Mouse (Mus musculus): Measurements from ENCODE around the gene Gys1. TPM values are rescaled to one million over a fixed set of nuclear protein-coding genes. Genes with fewer than 3 reads are reported as not detected.
"Not testable (repeated sequence)": the region's sequence is repeated elsewhere in the genome, so short reads cannot be mapped to it uniquely, and the experiment has no call there.

The Gys1 gene
- polyA plus RNA-seq, 1 experiment from 2014 or later = 49.4 TPM

DNA sequence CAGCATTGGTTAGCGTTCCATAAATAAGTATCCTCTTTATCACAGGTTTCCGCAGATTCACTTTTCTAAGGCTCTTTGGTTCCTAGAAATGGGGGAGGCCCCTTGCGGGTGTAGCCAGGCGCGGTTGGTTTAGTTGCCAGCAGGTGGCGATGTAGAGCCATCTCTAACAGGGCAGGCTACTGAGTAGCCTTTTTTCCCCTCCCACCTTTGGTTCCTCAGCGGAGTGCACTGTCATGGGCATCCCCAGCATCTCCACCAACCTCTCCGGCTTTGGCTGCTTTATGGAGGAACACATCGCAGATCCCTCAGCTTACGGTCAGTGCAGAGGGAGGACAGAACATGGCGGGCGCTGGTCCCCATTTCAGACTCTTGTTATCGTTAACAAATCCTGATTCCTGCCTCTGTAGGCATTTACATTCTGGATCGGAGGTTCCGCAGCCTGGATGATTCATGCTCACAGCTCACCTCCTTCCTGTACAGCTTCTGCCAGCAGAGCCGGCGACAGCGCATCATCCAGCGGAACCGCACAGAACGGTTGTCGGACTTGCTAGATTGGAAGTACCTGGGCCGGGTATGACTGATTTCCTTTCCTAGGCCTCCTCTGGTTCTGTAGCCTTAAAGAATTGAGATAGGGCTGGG is 16.8 kb downstream of the Gys1 start:
- Histone ChIP-seq H3K9ac (ENCODE audit: low read depth, low read length) (no peak overlapping the region), H3K27ac (ENCODE audit: low read length) (no peak overlapping the region), H3K36me3 (ENCODE audit: control insufficient read depth, insufficient read depth, low read length) (peaks cover 10% of the 10 kb centered on the region), H3K4me1 (ENCODE audit: control insufficient read depth, insufficient read depth, low read length) (no peaks in the 10 kb centered on the region), H3K4me2 (ENCODE audit: low read depth, low read length) (no peak overlapping the region), H3K4me3 (ENCODE audit: low read length) (no peak overlapping the region), H3K27me3 (replicated peaks; ENCODE audit: control insufficient read depth, insufficient read depth, low read length) (no peaks in the 10 kb centered on the region), H3K9me3 (ENCODE audit: control insufficient read depth, low read length) (no peaks in the 10 kb centered on the region)
- 60% methylated on average over 23 of the region's 23 CpGs for WGBS
- peak; percentile 82 for ATAC-seq

DNA sequence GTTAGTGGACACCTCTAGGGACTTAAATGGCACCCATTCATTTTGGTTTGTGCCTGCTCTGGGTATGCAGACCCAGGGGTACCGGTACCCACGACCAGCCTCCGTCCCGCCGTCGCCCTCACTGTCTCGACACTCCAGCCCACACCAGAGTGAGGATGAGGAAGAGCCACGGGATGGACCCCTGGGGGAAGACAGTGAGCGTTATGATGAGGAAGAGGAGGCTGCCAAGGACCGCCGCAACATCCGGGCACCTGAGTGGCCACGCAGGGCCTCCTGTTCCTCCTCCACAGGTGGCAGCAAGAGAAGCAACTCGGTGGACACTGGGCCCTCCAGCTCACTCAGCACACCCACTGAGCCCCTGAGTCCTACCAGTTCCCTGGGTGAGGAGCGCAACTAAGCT is 20.3 kb downstream of the Gys1 start:
- ATAC-seq = no peak
- Histone ChIP-seq H3K4me1 (ENCODE audit: control insufficient read depth, insufficient read depth, low read length) (peaks cover 10% of the 10 kb centered on the region), H3K4me2 (ENCODE audit: low read depth, low read length) (no peak overlapping the region), H3K27me3 (replicated peaks; ENCODE audit: control insufficient read depth, insufficient read depth, low read length) (no peaks in the 10 kb centered on the region), H3K4me3 (ENCODE audit: low read length) (no peak overlapping the region), H3K27ac (ENCODE audit: low read length) (no peak overlapping the region), H3K36me3 (ENCODE audit: control insufficient read depth, insufficient read depth, low read length) (peaks cover 17% of the 10 kb centered on the region), H3K9ac (ENCODE audit: low read depth, low read length) (no peak overlapping the region), H3K9me3 (ENCODE audit: control insufficient read depth, low read length) (no peaks in the 10 kb centered on the region)
- WGBS = 88% methylated on average over 15 of the region's 15 CpGs

DNA sequence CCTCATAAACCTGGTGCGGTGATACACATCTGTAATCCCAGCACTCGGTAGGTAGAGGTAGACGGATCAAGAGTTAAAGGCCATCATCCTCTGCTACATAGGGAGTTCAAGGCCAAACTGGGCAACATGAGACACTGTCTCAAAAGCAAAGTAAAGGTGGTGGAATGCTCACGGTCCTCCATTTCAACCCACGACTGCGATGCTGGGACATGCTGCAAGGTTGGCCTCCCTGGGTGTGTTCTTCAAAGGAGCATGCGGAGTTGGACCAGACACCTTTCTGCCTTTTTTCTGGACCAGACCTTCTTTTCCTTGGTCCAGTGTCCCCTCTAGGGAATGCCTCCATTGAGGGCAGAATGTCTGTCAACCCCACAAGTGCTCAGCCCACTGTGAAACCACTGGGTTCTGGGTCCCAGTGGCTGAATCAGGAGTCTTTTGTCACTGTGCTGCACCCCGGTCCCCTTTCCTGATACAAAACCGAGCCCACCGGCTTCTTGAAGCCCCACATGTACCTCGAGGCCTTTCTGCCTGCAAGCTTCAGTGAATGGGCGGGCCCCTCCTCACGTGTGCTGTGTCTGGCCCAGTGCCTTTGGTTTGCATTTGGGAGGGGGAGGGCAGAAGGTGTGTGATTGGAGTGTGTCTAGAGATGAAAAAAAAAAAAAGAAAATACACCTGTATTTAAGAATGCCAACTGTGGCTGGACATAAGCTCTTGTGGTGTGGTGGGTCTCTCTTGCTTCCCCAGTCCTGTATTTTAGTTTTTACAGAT is 21.5 kb downstream of the Gys1 start:
- H3K27me3 ChIP-seq (replicated peaks; ENCODE audit: control insufficient read depth, insufficient read depth, low read length) = no peaks in the 10 kb centered on the region
- no peak overlapping the region for H3K4me2 ChIP-seq (ENCODE audit: low read depth, low read length)
- peaks cover 17% of the 10 kb centered on the region for H3K36me3 ChIP-seq (ENCODE audit: control insufficient read depth, insufficient read depth, low read length)
- H3K9me3 ChIP-seq (ENCODE audit: control insufficient read depth, low read length) = no peaks in the 10 kb centered on the region
- H3K4me3 ChIP-seq (ENCODE audit: low read length) = no peak overlapping the region
- ATAC-seq = no peak
- 0 out of 2 replicates have a peak overlapping the region, but pooled peaks have one; percentile 19 for H3K9ac ChIP-seq (ENCODE audit: low read depth, low read length)
- peak overlapping the region; percentile 33; the same call in 1 of the 2 replicates for H3K27ac ChIP-seq (ENCODE audit: low read length)
- WGBS = 72% methylated on average over 13 of the region's 13 CpGs
- H3K4me1 ChIP-seq (ENCODE audit: control insufficient read depth, insufficient read depth, low read length) = peaks cover 21% of the 10 kb centered on the region

DNA sequence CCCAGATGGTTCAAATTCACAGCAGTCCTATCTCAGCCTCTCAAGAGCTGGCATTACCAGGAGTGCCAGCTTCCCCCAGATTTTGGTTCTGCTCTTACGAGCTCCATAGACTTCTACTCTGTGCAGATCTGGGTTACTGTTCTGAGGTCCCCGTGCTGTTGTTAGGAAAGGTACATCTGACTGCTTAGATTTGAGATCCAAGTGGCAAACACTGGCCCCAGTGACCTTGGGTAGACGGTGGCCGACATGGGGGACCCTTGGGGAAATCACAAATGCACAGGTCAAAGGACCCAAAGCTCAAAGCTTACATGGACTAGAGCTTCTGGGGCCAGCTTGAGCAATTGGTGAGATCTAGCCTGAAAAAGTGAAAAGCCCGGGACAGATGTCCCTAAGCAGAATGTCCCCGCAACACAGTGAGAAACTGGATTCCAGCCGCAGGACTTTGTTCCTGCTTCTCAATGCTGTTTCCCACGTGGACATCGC is 22.1 kb downstream of the Gys1 start:
- H3K27me3 ChIP-seq (replicated peaks; ENCODE audit: control insufficient read depth, insufficient read depth, low read length) = no peaks in the 10 kb centered on the region
- peak overlapping the region; percentile 92 for H3K27ac ChIP-seq (ENCODE audit: low read length)
- WGBS = 34% methylated on average over 9 of the region's 9 CpGs
- H3K4me3 ChIP-seq (ENCODE audit: low read length) = no peak overlapping the region
- peak overlapping the region; percentile 77 for H3K9ac ChIP-seq (ENCODE audit: low read depth, low read length)
- H3K9me3 ChIP-seq (ENCODE audit: control insufficient read depth, low read length) = no peaks in the 10 kb centered on the region
- H3K36me3 ChIP-seq (ENCODE audit: control insufficient read depth, insufficient read depth, low read length) = peaks cover 17% of the 10 kb centered on the region
- H3K4me1 ChIP-seq (ENCODE audit: control insufficient read depth, insufficient read depth, low read length) = peaks cover 25% of the 10 kb centered on the region
- H3K4me2 ChIP-seq (ENCODE audit: low read depth, low read length) = peak overlapping the region; percentile 67
- ATAC-seq = no peak

DNA sequence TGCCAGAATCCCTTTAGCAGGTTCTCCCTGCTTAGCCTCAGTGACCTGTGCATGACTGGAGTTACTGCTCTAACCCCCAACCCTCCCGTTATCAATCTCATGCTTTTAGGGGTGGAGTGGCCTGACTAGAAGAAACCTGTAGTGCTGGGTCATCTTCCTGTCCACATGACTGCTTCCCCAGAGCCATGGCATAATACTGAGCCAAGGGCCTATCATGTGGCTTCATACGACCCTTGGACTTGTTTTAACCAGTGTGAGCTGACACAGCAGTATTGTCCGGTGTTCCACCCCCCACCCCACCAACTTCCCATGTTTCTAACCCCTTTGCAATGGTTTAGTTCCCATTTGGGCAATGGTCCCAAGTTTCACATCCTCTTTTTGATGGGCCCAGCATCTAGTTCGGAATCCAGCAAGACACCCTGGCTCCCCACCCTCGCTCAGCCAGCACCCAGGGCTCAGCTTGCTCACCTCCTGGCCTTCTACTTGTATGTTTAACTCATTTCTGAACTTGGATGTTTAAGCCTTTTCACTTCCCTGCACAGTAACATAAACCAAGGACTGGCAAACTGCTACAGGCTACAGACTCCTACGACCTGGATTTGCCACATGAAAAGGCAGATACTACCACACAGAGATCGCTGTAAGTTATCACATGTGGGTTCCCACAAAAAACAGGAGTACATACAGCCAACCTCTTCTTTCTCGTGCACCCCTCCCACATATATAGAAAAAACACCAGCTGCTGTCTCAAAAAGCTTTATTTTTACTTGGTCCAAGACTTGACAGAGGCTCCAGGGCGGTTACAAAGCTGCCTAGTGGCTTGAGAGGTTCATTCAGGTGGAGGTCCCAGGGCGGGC is 22.8 kb downstream of the Gys1 start:
- Histone ChIP-seq H3K27me3 (replicated peaks; ENCODE audit: control insufficient read depth, insufficient read depth, low read length) (no peaks in the 10 kb centered on the region), H3K36me3 (ENCODE audit: control insufficient read depth, insufficient read depth, low read length) (peaks cover 17% of the 10 kb centered on the region), H3K9me3 (ENCODE audit: control insufficient read depth, low read length) (no peaks in the 10 kb centered on the region), H3K9ac (ENCODE audit: low read depth, low read length) (peak overlapping the region; percentile 77), H3K4me2 (ENCODE audit: low read depth, low read length) (peak overlapping the region; percentile 67), H3K4me3 (ENCODE audit: low read length) (peak overlapping the region; percentile 82), H3K27ac (ENCODE audit: low read length) (peak overlapping the region; percentile 92), H3K4me1 (ENCODE audit: control insufficient read depth, insufficient read depth, low read length) (peaks cover 29% of the 10 kb centered on the region)
- WGBS = 51% methylated on average over 10 of the region's 10 CpGs
- peak; percentile 39 for ATAC-seq

DNA sequence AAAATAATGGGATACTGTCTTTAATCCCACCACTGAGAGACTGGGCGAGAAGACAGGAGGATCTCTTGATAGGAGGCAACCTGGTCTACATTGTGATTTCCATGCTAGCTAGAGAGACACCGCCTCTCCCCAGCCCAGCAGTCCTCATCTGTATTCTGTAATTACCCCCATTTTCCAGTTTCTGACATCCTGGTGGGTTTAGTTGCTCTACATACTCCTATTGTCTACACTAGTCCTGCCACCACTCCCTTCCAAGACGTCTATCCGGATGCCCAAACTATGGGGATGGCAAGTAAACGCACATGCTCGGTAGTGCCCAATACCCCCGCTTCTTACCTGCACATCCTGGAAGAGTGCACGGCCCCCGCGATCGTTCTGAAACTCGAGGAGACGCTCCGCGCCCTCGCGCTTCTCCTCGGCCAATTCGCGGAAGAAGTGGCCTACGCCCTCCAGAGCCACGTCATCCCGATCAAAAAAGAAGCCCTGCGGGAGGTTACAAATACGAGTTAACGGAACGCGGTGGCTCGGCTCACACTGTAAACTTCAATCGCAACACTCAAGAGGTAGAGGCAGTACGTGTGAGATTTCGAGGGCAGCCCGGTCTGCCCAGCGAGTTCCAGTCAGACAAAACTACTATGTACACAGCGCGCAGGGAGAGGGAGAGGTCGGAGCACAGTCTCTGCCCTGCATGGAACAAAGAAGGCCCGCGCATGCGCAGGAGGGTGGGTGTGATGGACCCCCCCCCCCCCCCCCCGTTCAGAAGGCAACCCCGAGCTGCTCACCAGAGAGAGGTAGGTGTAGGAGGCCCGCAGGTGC is 24.3 kb downstream of the Gys1 start:
- peak; percentile 49 for ATAC-seq
- peaks cover 29% of the 10 kb centered on the region for H3K4me1 ChIP-seq (ENCODE audit: control insufficient read depth, insufficient read depth, low read length)
- H3K9ac ChIP-seq (ENCODE audit: low read depth, low read length) = peak overlapping the region; percentile 77
- peak overlapping the region; percentile 82 for H3K4me3 ChIP-seq (ENCODE audit: low read length)
- peak overlapping the region; percentile 67 for H3K4me2 ChIP-seq (ENCODE audit: low read depth, low read length)
- H3K9me3 ChIP-seq (ENCODE audit: control insufficient read depth, low read length) = no peaks in the 10 kb centered on the region
- H3K36me3 ChIP-seq (ENCODE audit: control insufficient read depth, insufficient read depth, low read length) = peaks cover 17% of the 10 kb centered on the region
- WGBS = under 1% methylated on average over 43 of the region's 43 CpGs
- no peaks in the 10 kb centered on the region for H3K27me3 ChIP-seq (replicated peaks; ENCODE audit: control insufficient read depth, insufficient read depth, low read length)
- peak overlapping the region; percentile 92 for H3K27ac ChIP-seq (ENCODE audit: low read length)

DNA sequence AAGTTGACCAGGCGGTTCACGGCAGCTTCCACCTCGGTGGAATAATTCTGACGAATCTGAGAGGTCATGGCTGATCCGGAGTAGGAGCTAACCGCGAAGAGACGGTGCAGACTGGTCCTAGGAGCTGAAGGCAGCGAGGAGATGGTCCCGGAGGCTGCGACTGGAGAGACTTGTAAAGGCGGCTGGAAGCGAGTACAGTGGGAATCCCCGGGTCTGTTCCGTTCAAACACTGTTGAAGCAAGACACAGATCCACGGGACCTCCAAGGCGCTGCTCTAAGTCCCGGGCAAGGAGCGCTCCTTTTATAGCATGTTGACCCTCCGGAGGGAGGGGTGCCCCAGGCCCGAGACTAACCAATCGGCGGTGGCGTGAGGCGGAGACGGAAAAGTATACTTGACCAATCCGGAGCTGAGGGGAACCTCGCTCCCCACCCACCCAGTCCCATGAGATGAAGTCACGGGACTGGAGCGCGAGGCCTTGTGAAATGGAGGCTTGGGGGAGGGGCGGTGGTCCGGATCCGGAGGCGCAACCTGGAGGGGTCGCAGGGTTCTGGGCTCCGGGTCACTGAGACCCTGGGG is 25.0 kb downstream of the Gys1 start, which contains the start of gene Ftl1:
Gene Ftl1, minus strand, starts transcription at position 321 of the 577 bp plus-strand sequence.
- Histone ChIP-seq H3K4me2 (ENCODE audit: low read depth, low read length) (peak within 1 kb of the TSS; percentile 67), H3K9ac (ENCODE audit: low read depth, low read length) (peak within 1 kb of the TSS; percentile 77), H3K27ac (ENCODE audit: low read length) (peak within 1 kb of the TSS; percentile 95), H3K4me1 (ENCODE audit: control insufficient read depth, insufficient read depth, low read length) (peaks cover 29% of the 10 kb centered on the region), H3K36me3 (ENCODE audit: control insufficient read depth, insufficient read depth, low read length) (peaks cover 13% of the 10 kb centered on the region), H3K4me3 (ENCODE audit: low read length) (peak within 1 kb of the TSS; percentile 82)
- under 1% methylated on average over 31 of the region's 37 CpGs for WGBS
- ATAC-seq = peak; percentile 88
- not testable (repeated sequence) for H3K27me3 ChIP-seq (replicated peaks; ENCODE audit: control insufficient read depth, insufficient read depth, low read length); H3K9me3 ChIP-seq (ENCODE audit: control insufficient read depth, low read length)

DNA sequence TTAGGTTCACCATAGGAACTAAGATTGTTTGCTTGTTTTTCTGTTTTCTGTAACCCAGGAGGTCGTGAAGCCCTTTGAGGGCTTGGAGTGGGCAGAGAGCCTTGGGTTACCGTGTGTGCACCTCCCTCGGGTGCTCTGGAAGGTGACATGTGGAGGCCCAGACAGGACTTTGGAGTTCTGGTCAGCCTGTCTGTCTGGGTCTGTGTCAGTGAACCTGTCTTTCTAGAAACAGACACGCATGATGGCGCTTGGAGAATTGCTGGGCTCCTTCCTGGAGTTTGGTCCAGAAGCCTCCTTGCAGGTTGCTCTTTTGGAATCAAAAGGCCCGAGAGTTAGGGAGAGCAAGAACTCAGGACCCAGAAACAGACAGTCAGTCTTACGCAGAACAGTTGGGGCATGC is 25.7 kb downstream of the Gys1 start:
- no peaks in the 10 kb centered on the region for H3K27me3 ChIP-seq (replicated peaks; ENCODE audit: control insufficient read depth, insufficient read depth, low read length)
- H3K9ac ChIP-seq (ENCODE audit: low read depth, low read length) = peak overlapping the region; percentile 69
- WGBS = 62% methylated on average over 7 of the region's 7 CpGs
- peak overlapping the region; percentile 54 for H3K4me2 ChIP-seq (ENCODE audit: low read depth, low read length)
- peaks cover 32% of the 10 kb centered on the region for H3K4me1 ChIP-seq (ENCODE audit: control insufficient read depth, insufficient read depth, low read length)
- peaks cover 9% of the 10 kb centered on the region for H3K36me3 ChIP-seq (ENCODE audit: control insufficient read depth, insufficient read depth, low read length)
- H3K9me3 ChIP-seq (ENCODE audit: control insufficient read depth, low read length) = no peaks in the 10 kb centered on the region
- peak overlapping the region; percentile 95 for H3K27ac ChIP-seq (ENCODE audit: low read length)
- H3K4me3 ChIP-seq (ENCODE audit: low read length) = peak overlapping the region; percentile 47
- ATAC-seq = peak; percentile 11
